Mouse (Mus musculus): Measurements from ENCODE around the gene Tcf15. TPM values are rescaled to one million over a fixed set of nuclear protein-coding genes. Genes with fewer than 3 reads are reported as not detected.

Gene Tcf15
- polyA plus RNA-seq, 1 experiment: 0.53 TPM

DNA sequence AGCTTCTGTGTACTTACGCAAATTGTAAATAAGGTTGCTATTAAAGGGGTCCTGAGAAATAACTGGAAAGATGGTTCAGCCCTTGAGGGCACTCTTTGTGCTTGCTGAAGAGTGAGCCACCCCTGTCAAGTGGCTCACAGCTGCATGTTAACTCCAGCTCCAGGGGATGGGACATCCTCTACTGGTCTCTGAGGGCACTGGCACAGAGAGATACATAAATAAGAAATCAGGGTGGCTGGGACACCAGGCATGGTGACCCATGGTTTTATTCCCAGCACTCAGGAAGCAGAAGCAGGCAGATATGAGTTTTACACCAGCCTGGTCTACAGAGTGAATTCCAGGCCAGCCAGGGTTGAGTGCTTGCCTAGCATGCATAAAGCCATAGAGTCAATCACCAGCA lies 26.0 kb downstream of the Tcf15 start:
- Histone ChIP-seq H3K36me3 (ENCODE audit: control insufficient read depth, insufficient read depth, low read length) (no peaks in the 10 kb centered on the region), H3K4me1 (ENCODE audit: control insufficient read depth, insufficient read depth, low read length) (peaks cover 6% of the 10 kb centered on the region), H3K27me3 (ENCODE audit: control insufficient read depth, insufficient read depth, low read length) (no peaks in the 10 kb centered on the region), H3K4me3 (ENCODE audit: control insufficient read depth, low read depth, low read length) (no peak overlapping the region), H3K27ac (ENCODE audit: control insufficient read depth, insufficient read depth, low read depth, low read length) (no peak overlapping the region)
- TF ChIP-seq POLR2A (IDR thresholded peaks at IDR 0.05; ENCODE audit: control insufficient read depth, low read depth, low read length) (no peak), CTCF (IDR thresholded peaks at IDR 0.05; ENCODE audit: control insufficient read depth, insufficient read depth, insufficient replicate concordance, low read depth, low read length) (no peak)

DNA sequence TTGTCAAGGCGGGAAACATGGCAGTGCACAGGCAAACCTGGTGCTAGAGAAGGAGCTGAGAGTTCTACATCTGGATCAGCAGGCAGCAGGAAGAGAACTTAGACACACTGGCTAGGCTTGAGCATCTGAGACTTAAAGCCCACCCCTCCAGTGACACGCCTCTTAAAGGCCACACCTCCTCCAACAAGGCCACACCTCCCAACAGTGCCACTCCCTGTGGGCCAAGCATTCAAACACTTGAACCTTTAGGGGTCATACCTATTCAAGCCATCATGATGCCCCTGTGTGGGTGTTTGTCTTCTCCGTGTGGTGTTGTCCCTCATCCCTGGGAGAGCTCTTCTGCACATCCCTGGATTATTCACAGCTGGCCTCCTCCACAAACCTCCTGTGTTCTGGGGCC lies 31.5 kb downstream of the Tcf15 start:
- H3K27me3 ChIP-seq (ENCODE audit: control insufficient read depth, insufficient read depth, low read length): no peaks in the 10 kb centered on the region
- no peak for TF ChIP-seq CTCF (IDR thresholded peaks at IDR 0.05; ENCODE audit: control insufficient read depth, insufficient read depth, insufficient replicate concordance, low read depth, low read length)
- no peak overlapping the region for H3K27ac ChIP-seq (ENCODE audit: control insufficient read depth, insufficient read depth, low read depth, low read length)
- H3K4me3 ChIP-seq (ENCODE audit: control insufficient read depth, low read depth, low read length): no peak overlapping the region
- no peaks in the 10 kb centered on the region for H3K36me3 ChIP-seq (ENCODE audit: control insufficient read depth, insufficient read depth, low read length)
- H3K4me1 ChIP-seq (ENCODE audit: control insufficient read depth, insufficient read depth, low read length): peaks cover 7% of the 10 kb centered on the region

DNA sequence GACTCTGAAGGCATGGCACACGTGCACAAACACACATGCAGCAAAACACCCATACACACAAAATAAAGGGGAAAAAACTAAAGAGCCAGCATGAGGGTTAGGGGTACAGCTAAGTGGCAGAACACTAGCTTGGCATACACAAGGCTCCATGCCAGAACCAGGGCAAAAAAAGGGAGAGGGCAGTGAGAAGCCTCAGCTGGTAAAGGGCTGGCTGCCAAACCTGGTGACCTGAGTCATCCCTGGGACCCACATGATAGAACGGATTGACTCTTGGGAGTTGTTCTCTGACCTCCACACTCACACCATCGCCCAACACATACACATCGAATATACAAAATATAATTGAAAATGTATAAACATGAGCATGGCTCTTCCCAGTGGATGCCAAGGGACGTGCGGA lies 33.3 kb downstream of the Tcf15 start:
- H3K4me3 ChIP-seq (ENCODE audit: control insufficient read depth, low read depth, low read length): no peak overlapping the region; the same call in 1 of the 2 replicates
- no peak for TF ChIP-seq CTCF (IDR thresholded peaks at IDR 0.05; ENCODE audit: control insufficient read depth, insufficient read depth, insufficient replicate concordance, low read depth, low read length)
- TF ChIP-seq POLR2A (IDR thresholded peaks at IDR 0.05; ENCODE audit: control insufficient read depth, low read depth, low read length): no peak

DNA sequence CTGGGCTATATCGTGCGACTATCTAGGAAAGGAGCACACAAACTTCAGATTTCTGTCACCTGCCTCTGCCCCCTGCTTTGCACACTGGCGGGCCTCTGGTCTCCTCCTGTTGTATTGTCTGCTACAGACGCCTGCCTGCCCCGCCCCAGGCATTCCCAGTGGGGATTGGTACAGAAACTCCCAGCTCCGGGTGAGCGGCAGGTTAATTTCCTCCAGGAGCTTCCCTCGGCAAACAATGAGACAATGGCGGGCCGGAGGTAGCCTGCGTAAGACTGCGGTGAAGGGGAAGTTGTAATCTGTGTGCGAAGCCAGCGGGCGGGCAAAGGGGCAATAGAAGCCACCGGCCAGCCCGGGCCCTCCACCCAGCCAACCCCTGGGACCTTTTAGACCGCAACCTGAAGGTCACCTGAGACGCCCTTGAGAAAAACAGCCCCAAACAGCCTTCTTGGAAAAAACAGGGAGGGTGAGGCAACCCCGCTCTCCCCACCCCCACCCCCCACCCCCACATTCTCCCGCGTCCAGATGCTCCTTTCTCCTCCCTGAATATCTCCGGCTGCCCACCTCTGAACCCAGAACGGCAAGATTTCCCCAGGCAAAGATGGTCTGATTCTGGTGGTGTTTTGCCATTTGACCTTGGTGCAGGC lies 33.9 kb downstream of the Tcf15 start:
- Histone ChIP-seq H3K27me3 (ENCODE audit: control insufficient read depth, insufficient read depth, low read length) (no peaks in the 10 kb centered on the region), H3K4me3 (ENCODE audit: control insufficient read depth, low read depth, low read length) (peak overlapping the region; percentile 15), H3K4me1 (ENCODE audit: control insufficient read depth, insufficient read depth, low read length) (peaks cover 7% of the 10 kb centered on the region), H3K36me3 (ENCODE audit: control insufficient read depth, insufficient read depth, low read length) (no peaks in the 10 kb centered on the region), H3K27ac (ENCODE audit: control insufficient read depth, insufficient read depth, low read depth, low read length) (no peak overlapping the region)
- TF ChIP-seq POLR2A (IDR thresholded peaks at IDR 0.05; ENCODE audit: control insufficient read depth, low read depth, low read length) (no peak), CTCF (IDR thresholded peaks at IDR 0.05; ENCODE audit: control insufficient read depth, insufficient read depth, insufficient replicate concordance, low read depth, low read length) (no peak)

More for the DNA sequence above, 33.3 kb downstream of the Tcf15 start:
- H3K27ac ChIP-seq (ENCODE audit: control insufficient read depth, insufficient read depth, low read depth, low read length): no peak overlapping the region
- H3K36me3 ChIP-seq (ENCODE audit: control insufficient read depth, insufficient read depth, low read length): no peaks in the 10 kb centered on the region
- H3K27me3 ChIP-seq (ENCODE audit: control insufficient read depth, insufficient read depth, low read length): no peaks in the 10 kb centered on the region
- peaks cover 7% of the 10 kb centered on the region for H3K4me1 ChIP-seq (ENCODE audit: control insufficient read depth, insufficient read depth, low read length)

DNA sequence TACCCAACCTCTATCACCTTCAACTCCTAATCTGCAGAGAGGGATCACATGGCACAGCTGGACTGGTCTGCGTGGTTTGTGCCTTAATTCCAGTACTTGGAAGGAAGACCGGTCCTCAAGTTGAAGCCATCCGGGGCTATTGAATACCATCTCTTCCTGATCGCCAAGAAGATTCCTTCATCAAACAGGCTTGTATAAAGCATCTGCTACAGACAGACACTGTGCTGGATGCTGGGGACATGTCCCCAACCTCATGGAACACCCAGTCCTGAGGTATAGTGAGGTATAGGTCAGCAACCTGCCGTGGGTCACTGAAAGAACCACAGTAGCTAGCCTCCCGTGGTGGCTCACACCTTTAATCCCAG lies 34.4 kb downstream of the Tcf15 start:
- no peak overlapping the region for H3K4me3 ChIP-seq (ENCODE audit: control insufficient read depth, low read depth, low read length)

DNA sequence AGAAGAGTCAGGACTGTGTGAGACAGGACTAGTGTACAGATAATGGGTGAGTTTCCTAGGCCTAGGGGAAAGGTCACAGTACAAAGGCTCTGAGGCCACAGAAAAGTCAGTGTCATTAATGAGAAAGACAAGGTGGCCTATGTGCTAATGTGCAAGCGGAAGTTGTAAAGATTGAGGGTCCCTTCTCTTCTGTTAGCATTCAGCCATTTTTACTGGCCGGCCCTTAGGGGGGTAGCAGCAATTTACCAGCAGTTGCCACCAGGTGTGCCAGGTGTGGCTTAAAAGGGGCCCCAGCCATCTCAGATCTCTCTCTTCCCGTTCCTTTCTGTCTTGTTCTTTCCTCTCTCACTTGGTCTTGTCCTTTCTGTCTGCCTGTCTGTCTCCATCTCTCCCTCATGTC lies 35.0 kb downstream of the Tcf15 start:
- Histone ChIP-seq H3K27me3 (ENCODE audit: control insufficient read depth, insufficient read depth, low read length) (no peaks in the 10 kb centered on the region), H3K36me3 (ENCODE audit: control insufficient read depth, insufficient read depth, low read length) (no peaks in the 10 kb centered on the region), H3K27ac (ENCODE audit: control insufficient read depth, insufficient read depth, low read depth, low read length) (no peak overlapping the region), H3K4me3 (ENCODE audit: control insufficient read depth, low read depth, low read length) (no peak overlapping the region), H3K4me1 (ENCODE audit: control insufficient read depth, insufficient read depth, low read length) (peaks cover 7% of the 10 kb centered on the region)
- TF ChIP-seq CTCF (IDR thresholded peaks at IDR 0.05; ENCODE audit: control insufficient read depth, insufficient read depth, insufficient replicate concordance, low read depth, low read length): no peak
- TF ChIP-seq POLR2A (IDR thresholded peaks at IDR 0.05; ENCODE audit: control insufficient read depth, low read depth, low read length): no peak

More for the DNA sequence above, 34.4 kb downstream of the Tcf15 start:
- H3K27me3 ChIP-seq (ENCODE audit: control insufficient read depth, insufficient read depth, low read length): no peaks in the 10 kb centered on the region
- no peaks in the 10 kb centered on the region for H3K36me3 ChIP-seq (ENCODE audit: control insufficient read depth, insufficient read depth, low read length)
- TF ChIP-seq POLR2A (IDR thresholded peaks at IDR 0.05; ENCODE audit: control insufficient read depth, low read depth, low read length) (no peak), CTCF (IDR thresholded peaks at IDR 0.05; ENCODE audit: control insufficient read depth, insufficient read depth, insufficient replicate concordance, low read depth, low read length) (no peak)
- H3K27ac ChIP-seq (ENCODE audit: control insufficient read depth, insufficient read depth, low read depth, low read length): no peak overlapping the region
- H3K4me1 ChIP-seq (ENCODE audit: control insufficient read depth, insufficient read depth, low read length): peaks cover 7% of the 10 kb centered on the region

DNA sequence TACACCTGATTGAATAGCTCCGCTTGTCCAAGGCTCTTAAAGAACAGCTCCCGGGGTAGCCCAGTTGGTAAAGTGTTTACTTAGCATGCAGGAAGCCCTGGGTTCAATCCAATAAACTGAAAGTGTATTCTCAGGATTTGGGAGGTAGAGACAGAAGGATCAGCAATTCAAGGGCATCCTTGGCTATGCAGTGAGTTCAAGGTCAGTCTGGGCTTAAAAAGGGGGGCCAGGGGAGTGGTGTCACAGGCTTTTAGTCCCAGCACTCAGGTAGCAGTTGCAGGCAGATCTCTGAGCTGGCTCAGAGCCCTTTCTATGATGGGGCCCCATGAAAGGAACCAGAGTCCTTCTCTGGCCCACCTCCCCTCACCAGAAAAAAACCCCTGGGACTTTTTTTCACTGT lies 35.9 kb downstream of the Tcf15 start:
- H3K36me3 ChIP-seq (ENCODE audit: control insufficient read depth, insufficient read depth, low read length): no peaks in the 10 kb centered on the region
- no peaks in the 10 kb centered on the region for H3K27me3 ChIP-seq (ENCODE audit: control insufficient read depth, insufficient read depth, low read length)
- no peak overlapping the region for H3K4me3 ChIP-seq (ENCODE audit: control insufficient read depth, low read depth, low read length)
- TF ChIP-seq POLR2A (IDR thresholded peaks at IDR 0.05; ENCODE audit: control insufficient read depth, low read depth, low read length): no peak
- no peak for TF ChIP-seq CTCF (IDR thresholded peaks at IDR 0.05; ENCODE audit: control insufficient read depth, insufficient read depth, insufficient replicate concordance, low read depth, low read length)
- peaks cover 7% of the 10 kb centered on the region for H3K4me1 ChIP-seq (ENCODE audit: control insufficient read depth, insufficient read depth, low read length)
- H3K27ac ChIP-seq (ENCODE audit: control insufficient read depth, insufficient read depth, low read depth, low read length): no peak overlapping the region

DNA sequence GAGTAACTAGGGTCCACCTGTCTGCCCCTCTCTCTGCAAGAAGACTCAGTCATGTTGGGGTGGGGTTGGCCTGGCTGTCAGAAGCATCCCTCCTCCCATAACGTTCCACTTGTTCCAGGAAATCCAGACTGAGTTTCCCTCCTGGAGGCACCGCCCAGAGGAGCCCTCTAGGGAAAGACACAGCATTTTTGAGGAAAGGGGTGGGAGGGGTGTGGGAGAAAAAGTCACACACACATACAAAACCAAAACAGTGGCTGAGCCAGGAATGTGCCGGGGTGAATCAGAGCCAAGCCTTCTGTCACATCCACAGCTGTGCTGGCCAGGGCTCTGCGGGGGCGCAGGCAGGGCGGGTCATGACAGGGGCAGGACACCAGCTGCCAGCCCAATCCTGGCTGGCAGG lies 37.0 kb downstream of the Tcf15 start:
- peaks cover 7% of the 10 kb centered on the region for H3K4me1 ChIP-seq (ENCODE audit: control insufficient read depth, insufficient read depth, low read length)
- no peaks in the 10 kb centered on the region for H3K27me3 ChIP-seq (ENCODE audit: control insufficient read depth, insufficient read depth, low read length)
- TF ChIP-seq CTCF (IDR thresholded peaks at IDR 0.05; ENCODE audit: control insufficient read depth, insufficient read depth, insufficient replicate concordance, low read depth, low read length): no peak
- TF ChIP-seq POLR2A (IDR thresholded peaks at IDR 0.05; ENCODE audit: control insufficient read depth, low read depth, low read length): no peak
- H3K27ac ChIP-seq (ENCODE audit: control insufficient read depth, insufficient read depth, low read depth, low read length): no peak overlapping the region
- no peak overlapping the region for H3K4me3 ChIP-seq (ENCODE audit: control insufficient read depth, low read depth, low read length)
- H3K36me3 ChIP-seq (ENCODE audit: control insufficient read depth, insufficient read depth, low read length): no peaks in the 10 kb centered on the region
